Mouse (Mus musculus) urinary bladder, postnatal 4 days (tissue): Measurements from ENCODE around the gene Pde9a.

Source experiments
- DNase-seq, 2 experiments: peaks; one replicate each; pipeline ENCODE4 v3.0.0; 2021 to 2022; ENCODE audit warnings: low spot score in 2 of 2

The Pde9a gene

GRCm38 (mm10) chr17:31386766-31387275, 811 bp downstream of the Pde9a start:
- DNase-seq, result no peak

GRCm38 (mm10) chr17:31389432-31390050, 3.5 kb downstream of the Pde9a start:
- DNase-seq, result no peak

- no peak for DNase-seq
Measured at GRCm38 (mm10) chr17:31391462-31391861, 5.5 kb downstream of the Pde9a start.

- no peak for DNase-seq
Measured at GRCm38 (mm10) chr17:31392041-31392440, 6.0 kb downstream of the Pde9a start.

- DNase-seq, result no peak
Measured at GRCm38 (mm10) chr17:31393811-31394210, 7.8 kb downstream of the Pde9a start.

GRCm38 (mm10) chr17:31400294-31400693, 14.3 kb downstream of the Pde9a start:
- DNase-seq, result no peak

- DNase-seq, result no peak
Measured at GRCm38 (mm10) chr17:31401160-31401559, 15.2 kb downstream of the Pde9a start.

GRCm38 (mm10) chr17:31402713-31403112, 16.7 kb downstream of the Pde9a start:
- no peak for DNase-seq

- DNase-seq, result no peak
Measured at GRCm38 (mm10) chr17:31405694-31406227, 19.8 kb downstream of the Pde9a start.

- no peak for DNase-seq
Measured at GRCm38 (mm10) chr17:31409741-31410350, 23.8 kb downstream of the Pde9a start.

- DNase-seq, result no peak
Measured at GRCm38 (mm10) chr17:31415258-31415657, 29.2 kb downstream of the Pde9a start.

GRCm38 (mm10) chr17:31418804-31419597, 33.0 kb downstream of the Pde9a start:
- no peak for DNase-seq

GRCm38 (mm10) chr17:31419598-31419950, 33.6 kb downstream of the Pde9a start:
- no peak for DNase-seq

- no peak for DNase-seq
Measured at GRCm38 (mm10) chr17:31419995-31420394, 34.0 kb downstream of the Pde9a start.

- no peak for DNase-seq
Measured at GRCm38 (mm10) chr17:31420658-31421057, 34.6 kb downstream of the Pde9a start.

GRCm38 (mm10) chr17:31422381-31422780, 36.4 kb downstream of the Pde9a start:
- DNase-seq, result no peak

GRCm38 (mm10) chr17:31423020-31423419, 37.0 kb downstream of the Pde9a start:
- no peak for DNase-seq

- DNase-seq, result no peak
Measured at GRCm38 (mm10) chr17:31424358-31424757, 38.3 kb downstream of the Pde9a start.

GRCm38 (mm10) chr17:31424798-31425197, 38.8 kb downstream of the Pde9a start:
- no peak for DNase-seq

GRCm38 (mm10) chr17:31425827-31426698, 40.1 kb downstream of the Pde9a start:
- DNase-seq, result no peak

- no peak for DNase-seq
Measured at GRCm38 (mm10) chr17:31429402-31429801, 43.4 kb downstream of the Pde9a start.
